Mouse (Mus musculus) cerebellum, adult 9-11 months (tissue): ENCODE measurements around the gene Muc2.
"Not testable (repeated sequence)": the region's sequence is repeated elsewhere in the genome, so short reads cannot be mapped to it uniquely, and the experiment has no call there.

Experiments
- DNase-seq: peaks from one replicate; pipeline ENCODE4 v3.0.0; 2022

The Muc2 gene

GRCm38 (mm10) chr7:141690040-141690439, at the start of gene Muc2:
Gene Muc2 (plus strand): TSS chr7:141690340.
- DNase-seq = no peak

DNA sequence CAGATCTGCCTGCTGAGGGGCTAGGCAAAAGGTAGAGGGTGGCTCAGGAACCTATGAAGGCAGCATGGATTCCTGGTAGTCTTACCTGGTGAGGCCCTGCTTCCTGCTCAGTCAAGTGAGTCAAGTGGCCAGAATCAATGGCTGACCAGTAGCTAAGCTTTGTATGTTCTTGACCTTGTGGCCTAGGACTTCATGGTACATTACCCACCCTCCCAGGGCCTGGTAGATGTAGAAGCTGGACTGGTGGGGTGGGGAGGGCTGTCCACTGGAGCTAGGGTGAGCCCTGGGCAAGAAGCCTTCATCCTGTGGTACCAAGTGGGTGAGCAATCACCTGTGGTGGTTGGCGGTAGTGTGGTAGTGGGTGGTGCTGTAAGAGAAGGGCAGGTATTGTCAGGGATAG, 47.8 kb upstream of the Muc2 start:
- no peak for DNase-seq

- DNase-seq = no peak
Observed at GRCm38 (mm10) chr7:141643160-141643559, 47.0 kb upstream of the Muc2 start.

DNA sequence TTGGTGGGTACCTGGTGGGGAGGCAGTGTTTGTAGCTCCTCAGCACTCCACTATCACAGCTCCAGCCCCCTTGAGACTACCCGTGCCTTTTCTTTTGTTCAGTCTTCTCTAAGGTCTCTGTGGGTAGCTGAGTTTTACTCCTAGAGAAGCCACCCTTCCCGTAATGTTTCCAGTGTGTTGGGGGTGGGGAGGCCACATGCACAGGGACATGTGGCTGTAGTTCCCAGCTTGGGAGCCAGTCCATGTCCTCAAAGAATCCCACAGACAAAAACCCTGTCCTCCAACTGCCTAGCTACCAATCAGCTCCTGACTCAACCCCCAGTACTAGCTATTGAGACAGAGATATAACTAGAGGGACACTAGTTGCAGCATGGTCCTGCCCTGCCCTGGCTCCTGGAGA, 43.1 kb upstream of the Muc2 start:
- no peak for DNase-seq

GRCm38 (mm10) chr7:141647815-141648214, 42.3 kb upstream of the Muc2 start:
- no peak for DNase-seq

DNA sequence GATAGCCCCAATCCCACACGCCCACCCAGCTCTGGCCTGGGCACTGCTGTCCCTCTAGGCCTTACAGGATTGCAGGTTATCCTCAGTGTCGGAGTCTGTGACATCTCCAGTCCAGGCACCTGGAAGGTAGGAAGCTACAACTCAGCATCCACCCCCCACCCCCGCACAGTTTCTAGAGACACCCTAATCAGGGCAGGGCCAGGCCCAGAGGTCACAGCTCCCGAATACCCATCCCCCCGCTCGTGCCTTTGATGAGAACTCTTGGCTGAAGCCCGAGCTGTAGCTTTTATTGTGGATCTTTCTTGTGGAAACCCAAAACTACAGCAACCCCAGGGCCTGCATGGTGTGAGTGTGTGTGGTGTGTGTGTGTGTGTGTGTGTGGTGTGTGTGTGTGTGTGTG, 37.9 kb upstream of the Muc2 start:
- DNase-seq = no peak

GRCm38 (mm10) chr7:141660346-141660745, 29.8 kb upstream of the Muc2 start:
- no peak for DNase-seq

- DNase-seq = no peak
Observed at GRCm38 (mm10) chr7:141661481-141661880, 28.7 kb upstream of the Muc2 start.

DNA sequence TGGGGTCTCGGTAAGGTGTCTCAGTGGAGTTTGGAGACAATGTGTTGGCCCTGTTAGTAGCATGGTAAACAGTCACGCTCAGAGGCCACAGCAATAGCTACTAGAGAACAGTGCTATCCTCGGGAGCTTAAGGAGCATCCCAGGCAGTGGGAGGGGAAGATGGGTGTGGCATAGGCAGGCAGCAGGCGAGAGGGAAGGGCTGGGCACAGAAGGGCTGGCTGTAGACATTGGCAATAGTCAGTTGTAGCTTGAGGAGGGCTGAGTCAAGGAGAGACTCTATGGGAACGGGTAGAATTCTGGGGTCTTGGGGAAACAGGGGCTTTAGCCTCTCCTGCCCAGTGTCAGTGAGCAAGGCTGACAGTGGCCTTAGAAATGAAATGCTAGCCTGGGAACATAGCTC, 27.9 kb upstream of the Muc2 start:
- no peak for DNase-seq

GRCm38 (mm10) chr7:141666190-141666589, 23.9 kb upstream of the Muc2 start:
- peak; percentile 37 for DNase-seq

DNA sequence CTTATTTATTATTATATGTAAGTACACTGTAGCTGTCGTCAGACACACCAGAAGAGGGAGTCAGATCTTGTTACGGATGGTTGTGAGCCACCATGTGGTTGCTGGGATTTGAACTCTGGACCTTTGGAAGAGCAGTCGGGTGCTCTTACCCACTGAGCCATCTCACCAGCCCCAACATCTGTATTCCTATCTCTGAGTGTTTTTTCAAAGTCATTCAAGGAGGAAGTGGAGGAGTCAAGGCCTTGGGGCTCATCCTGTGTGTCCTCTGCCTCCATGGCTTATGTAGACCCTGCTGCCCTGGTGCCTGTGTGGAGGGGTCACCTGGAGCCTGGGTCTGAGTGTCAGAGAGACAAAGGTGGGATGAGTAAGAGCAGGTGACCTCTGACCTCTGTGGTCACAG, 21.0 kb upstream of the Muc2 start:
- not testable (repeated sequence) for DNase-seq

DNA sequence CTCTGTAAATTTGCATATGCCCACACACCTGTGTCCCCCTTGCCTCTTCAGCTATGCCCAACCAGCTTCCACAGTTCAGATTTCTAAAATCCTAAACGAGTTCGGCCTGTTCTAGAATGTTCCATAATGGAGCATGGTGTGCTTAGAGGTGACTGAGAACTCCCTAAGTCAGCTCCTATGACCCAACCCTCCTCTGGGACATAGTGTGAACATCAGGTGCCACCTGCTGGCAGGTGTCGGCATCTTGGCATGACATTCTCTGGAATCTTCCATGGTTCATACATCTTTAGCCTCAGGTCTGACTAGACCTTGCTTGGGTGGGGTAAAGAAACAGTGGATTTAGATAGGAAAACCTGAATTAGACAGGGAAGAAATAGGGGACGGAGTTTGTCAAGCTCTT, 19.1 kb upstream of the Muc2 start:
- DNase-seq = peak; percentile 21

DNA sequence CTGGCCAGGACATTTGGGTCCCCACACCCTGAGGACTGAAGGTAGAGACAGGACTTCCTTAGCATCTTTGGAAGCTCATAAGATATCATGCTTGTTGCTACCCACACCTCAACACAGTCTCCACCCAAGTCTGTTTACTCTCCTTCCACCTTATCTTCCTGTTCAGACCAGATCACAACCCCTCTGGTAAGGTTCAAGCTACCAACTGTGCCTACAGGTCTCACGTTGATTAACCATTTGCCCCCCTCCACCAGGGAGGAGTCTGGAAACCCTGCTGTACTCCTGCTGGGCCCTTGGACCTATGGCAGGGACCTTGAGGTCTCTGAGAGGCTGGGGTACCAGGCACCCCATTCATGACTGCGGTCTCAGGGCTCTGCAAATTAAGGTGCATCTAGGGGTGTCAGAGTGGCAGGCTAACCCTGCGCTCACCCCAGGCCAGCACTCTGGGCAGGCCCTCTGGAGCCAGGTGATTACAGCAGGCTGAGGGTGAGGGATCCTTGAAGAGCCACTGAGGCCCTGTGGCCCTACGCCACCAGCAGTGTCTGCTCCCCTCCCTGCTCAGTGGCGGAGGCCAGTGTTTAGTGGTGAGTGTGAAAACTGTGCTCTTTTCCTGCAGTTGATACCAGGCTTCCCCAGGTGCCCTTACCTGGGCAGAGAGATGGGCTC, 18.4 kb upstream of the Muc2 start:
- DNase-seq = no peak

DNA sequence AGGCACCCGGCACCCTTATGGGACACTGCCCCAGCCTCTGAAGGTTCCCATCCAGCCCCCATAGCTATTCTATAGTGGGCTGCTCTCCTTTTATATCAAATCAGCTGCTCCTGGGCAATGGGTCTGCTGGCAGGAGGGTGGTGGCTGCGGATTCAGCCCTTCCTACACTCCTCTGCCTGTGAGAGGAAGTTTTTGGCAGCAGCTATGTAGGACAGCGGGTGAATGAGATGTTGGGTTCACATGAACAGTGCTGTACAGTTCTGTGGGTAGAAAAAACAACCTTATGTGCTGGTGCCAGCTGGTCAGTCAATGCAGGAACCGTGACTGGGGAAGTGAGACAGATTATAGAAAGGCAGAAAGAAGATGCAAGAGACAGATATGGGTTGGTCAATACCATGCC, 11.2 kb upstream of the Muc2 start:
- no peak for DNase-seq

DNA sequence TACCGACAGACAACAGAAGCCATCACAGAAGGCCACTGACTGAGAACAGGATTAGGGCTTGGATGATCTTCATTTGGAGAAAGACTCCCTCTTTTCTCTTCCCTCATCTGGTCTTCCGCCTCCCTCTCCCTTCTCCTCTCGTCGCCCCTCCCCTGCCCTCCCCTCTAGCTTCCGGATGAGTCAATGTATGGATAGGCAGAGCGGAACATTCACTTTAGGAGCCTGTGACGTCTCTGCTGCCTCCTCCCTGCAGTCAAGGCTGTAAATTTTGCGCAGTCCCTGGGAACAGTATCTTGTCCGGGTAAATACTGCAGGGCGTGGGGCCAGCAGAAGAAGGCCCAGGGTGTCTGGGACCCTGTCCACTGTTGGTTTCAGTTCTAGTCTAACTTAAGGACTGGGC, 2.8 kb upstream of the Muc2 start:
- no peak for DNase-seq

DNA sequence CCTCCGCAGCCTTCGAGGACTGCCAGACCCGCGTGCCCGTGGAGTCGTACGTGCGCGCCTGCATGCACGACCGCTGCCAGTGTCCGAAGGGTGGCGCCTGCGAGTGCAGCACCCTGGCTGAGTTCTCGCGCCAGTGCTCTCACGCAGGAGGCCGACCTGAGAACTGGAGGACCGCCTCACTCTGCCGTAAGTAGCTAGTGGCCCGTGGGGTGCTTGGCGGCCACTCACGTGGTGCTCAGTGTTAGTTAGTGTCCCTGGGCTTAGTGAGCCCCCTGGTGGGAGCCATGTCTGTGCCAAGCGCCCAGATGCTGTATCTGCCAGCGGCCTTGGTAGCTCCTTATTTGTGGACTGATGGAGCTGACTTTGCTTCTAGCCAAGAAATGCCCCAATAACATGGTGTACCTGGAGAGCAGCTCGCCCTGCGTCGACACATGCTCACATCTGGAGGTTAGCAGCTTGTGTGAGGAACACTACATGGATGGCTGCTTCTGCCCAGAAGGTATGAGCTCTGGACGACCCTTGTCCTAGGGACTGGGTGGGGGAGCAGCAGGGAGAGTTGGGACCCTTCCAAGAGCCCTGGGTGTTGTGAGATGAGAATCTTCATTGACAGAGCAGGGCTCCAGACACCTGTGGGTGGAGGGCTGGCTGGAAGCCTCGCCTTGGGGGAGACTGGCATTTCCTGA, 3.6 kb downstream of the Muc2 start:
- no peak for DNase-seq

DNA sequence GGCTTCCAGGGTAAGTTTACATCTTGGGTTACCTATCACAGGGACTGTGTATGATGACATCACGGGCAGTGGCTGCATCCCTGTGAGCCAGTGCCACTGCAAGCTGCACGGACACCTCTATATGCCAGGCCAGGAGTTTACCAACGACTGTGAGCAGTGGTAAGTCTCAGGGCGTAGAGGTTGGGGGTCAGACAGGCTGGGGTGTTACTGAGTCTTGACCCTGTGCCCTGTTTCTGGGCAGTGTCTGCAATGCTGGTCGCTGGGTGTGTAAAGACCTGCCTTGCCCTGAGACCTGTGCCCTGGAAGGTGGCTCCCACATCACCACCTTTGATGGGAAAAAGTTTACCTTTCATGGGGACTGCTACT, 4.1 kb downstream of the Muc2 start:
- DNase-seq = no peak

DNA sequence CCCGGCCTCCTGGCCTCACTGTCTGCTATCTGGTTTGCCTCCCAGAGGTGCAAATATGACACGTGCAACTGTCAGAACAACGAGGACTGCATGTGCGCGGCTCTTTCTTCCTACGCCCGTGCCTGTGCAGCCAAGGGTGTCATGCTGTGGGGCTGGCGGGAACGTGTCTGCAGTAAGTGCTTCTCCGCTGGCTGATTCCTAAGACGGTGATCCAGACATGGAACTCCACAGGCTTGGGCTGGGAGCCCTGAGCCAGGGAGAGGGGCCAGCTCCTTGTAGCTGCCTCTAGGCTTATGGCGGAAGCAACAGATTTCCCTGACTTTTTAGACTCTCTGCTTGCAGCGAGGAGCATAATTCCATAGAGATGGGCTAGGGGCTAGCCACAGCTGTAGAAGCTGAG, 6.4 kb downstream of the Muc2 start:
- no peak for DNase-seq

DNA sequence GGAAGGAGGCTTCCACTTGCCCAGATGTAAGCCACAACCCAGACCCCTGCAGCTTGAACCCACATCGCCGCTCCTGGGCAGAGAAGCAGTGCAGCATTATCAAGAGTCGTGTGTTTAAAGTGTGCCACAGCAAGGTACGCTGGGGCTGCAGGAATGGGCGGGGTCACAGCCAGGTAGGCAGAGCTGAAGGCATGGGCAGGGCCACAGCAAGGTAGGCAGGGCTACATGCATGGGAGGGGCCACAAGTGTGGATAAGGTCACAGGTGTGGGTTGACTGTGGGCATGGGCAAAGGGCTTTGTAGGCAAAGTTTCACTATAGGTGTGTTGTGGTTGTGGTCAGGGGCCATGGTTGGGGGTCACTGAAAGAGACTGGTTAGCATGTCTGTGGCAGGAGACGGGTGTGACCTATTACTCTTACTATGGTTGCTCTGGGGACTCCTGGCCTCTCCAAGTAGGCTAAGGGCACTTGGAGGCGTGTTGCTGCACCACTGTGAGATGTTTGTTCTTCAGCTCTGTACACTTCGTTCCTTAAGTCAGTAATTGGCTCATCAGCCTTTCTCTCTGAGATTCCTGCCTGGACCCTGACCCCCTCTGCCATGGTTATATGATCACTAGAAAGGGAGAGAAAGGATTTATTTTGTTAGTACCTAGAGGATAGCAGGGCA, 9.5 kb downstream of the Muc2 start:
- no peak for DNase-seq

- peak; percentile 10 for DNase-seq
Observed at GRCm38 (mm10) chr7:141747451-141748100, 57.4 kb downstream of the Muc2 start.

- no peak for DNase-seq
Observed at GRCm38 (mm10) chr7:141752513-141752912, 62.4 kb downstream of the Muc2 start.

DNA sequence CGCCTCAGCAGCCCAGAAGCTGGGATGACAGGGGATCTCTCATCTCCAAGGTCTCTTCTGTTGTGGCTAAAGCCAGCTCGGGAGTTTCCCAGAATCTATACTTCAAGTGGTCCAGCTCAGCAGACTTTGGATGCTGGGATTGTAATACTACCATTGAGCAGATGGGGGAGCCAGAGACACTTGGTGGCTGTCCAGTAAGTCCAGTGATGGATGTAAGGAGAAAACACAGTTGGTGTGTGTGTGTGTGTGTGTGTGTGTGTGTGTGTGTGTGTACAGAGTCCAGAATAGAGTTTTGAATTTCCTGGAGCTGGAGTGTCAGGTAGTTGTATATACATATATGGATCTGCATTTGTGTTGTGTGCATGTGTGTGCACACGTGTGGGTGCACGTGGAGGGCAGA, 65.7 kb downstream of the Muc2 start:
- peak; percentile 63 for DNase-seq

- DNase-seq = no peak
Observed at GRCm38 (mm10) chr7:141758291-141758690, 68.2 kb downstream of the Muc2 start.

DNA sequence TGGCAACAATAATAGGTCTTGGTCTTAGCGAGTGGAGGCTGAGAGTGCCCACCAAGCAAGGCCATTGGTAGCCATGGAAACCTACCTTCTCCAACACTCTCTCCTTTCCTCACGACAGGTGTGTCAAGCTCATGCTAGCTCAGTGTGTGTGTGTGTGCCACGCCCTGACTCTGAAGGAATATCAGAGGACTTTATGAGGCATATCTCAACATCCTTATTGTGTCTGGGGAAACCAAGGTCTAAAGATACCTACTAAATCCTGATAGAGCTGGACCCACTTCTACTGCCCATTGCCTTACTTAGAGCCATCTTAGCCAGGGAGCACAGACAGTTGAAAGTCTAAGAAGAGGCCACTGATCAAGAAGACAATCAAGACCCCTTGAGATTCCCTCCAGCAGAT, 80.4 kb downstream of the Muc2 start:
- DNase-seq = no peak
